Comparison of ENCODE assay signal across 13 mouse cellular contexts in genomic region chr12:44371076-44371710, GRCm38 (mm10). TPM values are rescaled to one million over a fixed set of nuclear protein-coding genes. Genes with fewer than 3 reads are reported as not detected.
DNase-seq lines count a peak whose midpoint lies in the region; ATAC-seq lines count a peak whose summit lies in the region.
"Had no signal": no experiment of that assay in that cellular context is flagged by ENCODE, and none has a peak within 500 bp of the region (broad histone marks: within the 10 kb centered on the region; RNA-seq: fewer than 3 reads in every experiment).

No protein-coding gene starts in this region.

- H3K36me3 ChIP-seq in hindbrain, embryonic 14.5 days (replicated peaks; ENCODE audit: control insufficient read depth, insufficient read depth), result no peaks in the 10 kb centered on the region
- H3K36me3 ChIP-seq in hindbrain, embryonic 13.5 days, result no peaks in the 10 kb centered on the region
- no peaks in the 10 kb centered on the region for H3K36me3 ChIP-seq in midbrain, embryonic 14.5 days (ENCODE audit: control insufficient read depth, insufficient read depth, low read length)
- H3K36me3 ChIP-seq in midbrain, embryonic 13.5 days, result no peaks in the 10 kb centered on the region
- H3K36me3 ChIP-seq in neural tube, embryonic 15.5 days, result no peaks in the 10 kb centered on the region
- H3K36me3 ChIP-seq: lung, embryonic 15.5 days had no signal

- no peaks in the 10 kb centered on the region for H3K9me3 ChIP-seq in hindbrain, embryonic 14.5 days (ENCODE audit: control insufficient read depth, low read length)
- H3K9me3 ChIP-seq in hindbrain, embryonic 13.5 days, result no peaks in the 10 kb centered on the region
- no peaks in the 10 kb centered on the region for H3K9me3 ChIP-seq in midbrain, embryonic 14.5 days (ENCODE audit: control insufficient read depth, low read length)
- H3K9me3 ChIP-seq in midbrain, embryonic 13.5 days, result no peaks in the 10 kb centered on the region
- no peaks in the 10 kb centered on the region for H3K9me3 ChIP-seq in neural tube, embryonic 15.5 days (replicated peaks)
- H3K9me3 ChIP-seq: lung, embryonic 15.5 days had no signal

- peaks cover 29% of the 10 kb centered on the region for H3K4me1 ChIP-seq in hindbrain, embryonic 14.5 days (replicated peaks; ENCODE audit: control insufficient read depth, insufficient read depth, low read length)
- peaks cover 30% of the 10 kb centered on the region for H3K4me1 ChIP-seq in hindbrain, embryonic 13.5 days (replicated peaks)
- H3K4me1 ChIP-seq in midbrain, embryonic 14.5 days (ENCODE audit: control insufficient read depth, insufficient read depth, low read length), result peaks cover 19% of the 10 kb centered on the region
- H3K4me1 ChIP-seq in midbrain, embryonic 13.5 days (replicated peaks), result peaks cover 32% of the 10 kb centered on the region
- H3K4me1 ChIP-seq in neural tube, embryonic 15.5 days, result peaks cover 20% of the 10 kb centered on the region
- H3K4me1 ChIP-seq: lung, embryonic 15.5 days had no signal

- H3K4me3 ChIP-seq in hindbrain, embryonic 14.5 days (replicated peaks; ENCODE audit: low read length), result no peak overlapping the region
- no peak overlapping the region for H3K4me3 ChIP-seq in hindbrain, embryonic 13.5 days
- no peak overlapping the region for H3K4me3 ChIP-seq in midbrain, embryonic 14.5 days (replicated peaks; ENCODE audit: low read depth, low read length)
- H3K4me3 ChIP-seq in midbrain, embryonic 13.5 days (replicated peaks), result no peak overlapping the region
- H3K4me3 ChIP-seq in neural tube, embryonic 15.5 days (replicated peaks), result no peak overlapping the region
- H3K4me3 ChIP-seq: lung, embryonic 15.5 days had no signal

- no peak for DNase-seq in hindbrain, embryonic 14.5 days (ENCODE audit: low spot score)
- DNase-seq in midbrain, embryonic 14.5 days, result peak; percentile 67
- DNase-seq in brain, adult 2 months (ENCODE audit: low read depth, low spot score), result peak; percentile 66
- DNase-seq in layer of hippocampus, adult 9-11 months, result no peak
- DNase-seq: cerebellum, adult 18-20 months; heart, adult 18-20 months; kidney, postnatal 4 days had no signal

- 0 out of 2 replicates have a peak, but pooled peaks have one; percentile 51 for ATAC-seq in hindbrain, embryonic 14.5 days (ENCODE audit: low FRiP score)
- ATAC-seq in hindbrain, embryonic 13.5 days (ENCODE audit: low FRiP score), result no peak
- no peak for ATAC-seq in midbrain, embryonic 14.5 days (ENCODE audit: low FRiP score, low TSS enrichment)
- ATAC-seq in midbrain, embryonic 13.5 days, result no peak
- peak; percentile 60; the same call in 1 of the 2 replicates for ATAC-seq in neural tube, embryonic 15.5 days (ENCODE audit: low FRiP score)
- ATAC-seq: intestine, postnatal 0 days had no signal

- WGBS in hindbrain, embryonic 14.5 days, result 52% methylated on average over 3 of the region's 3 CpGs
- 62% methylated on average over 3 of the region's 3 CpGs for WGBS in hindbrain, embryonic 13.5 days
- WGBS in midbrain, embryonic 14.5 days, result 51% methylated on average over 3 of the region's 3 CpGs
- WGBS in midbrain, embryonic 13.5 days, result 45% methylated on average over 3 of the region's 3 CpGs
- 30% methylated on average over 3 of the region's 3 CpGs for WGBS in neural tube, embryonic 15.5 days

- no peak overlapping the region for H3K9ac ChIP-seq in hindbrain, embryonic 14.5 days
- H3K9ac ChIP-seq in hindbrain, embryonic 13.5 days, result no peak overlapping the region
- H3K9ac ChIP-seq in midbrain, embryonic 14.5 days (replicated peaks; ENCODE audit: low read length), result no peak overlapping the region
- H3K9ac ChIP-seq in midbrain, embryonic 13.5 days (replicated peaks), result no peak overlapping the region
- H3K9ac ChIP-seq in neural tube, embryonic 15.5 days (replicated peaks), result no peak overlapping the region
- H3K9ac ChIP-seq: lung, embryonic 15.5 days had no signal

- no peaks in the 10 kb centered on the region for H3K27me3 ChIP-seq in hindbrain, embryonic 14.5 days (ENCODE audit: control insufficient read depth, insufficient read depth, low read length)
- H3K27me3 ChIP-seq in hindbrain, embryonic 13.5 days, result no peaks in the 10 kb centered on the region
- H3K27me3 ChIP-seq in midbrain, embryonic 14.5 days (ENCODE audit: control insufficient read depth, insufficient read depth, low read length), result no peaks in the 10 kb centered on the region
- H3K27me3 ChIP-seq in midbrain, embryonic 13.5 days, result no peaks in the 10 kb centered on the region
- H3K27me3 ChIP-seq in neural tube, embryonic 15.5 days (replicated peaks), result no peaks in the 10 kb centered on the region
- H3K27me3 ChIP-seq: lung, embryonic 15.5 days had no signal

- no peak overlapping the region for H3K4me2 ChIP-seq in hindbrain, embryonic 14.5 days (replicated peaks)
- H3K4me2 ChIP-seq in hindbrain, embryonic 13.5 days, result no peak overlapping the region
- no peak overlapping the region for H3K4me2 ChIP-seq in midbrain, embryonic 14.5 days (ENCODE audit: low read length)
- H3K4me2 ChIP-seq in midbrain, embryonic 13.5 days (replicated peaks), result no peak overlapping the region
- no peak overlapping the region for H3K4me2 ChIP-seq in neural tube, embryonic 15.5 days
- H3K4me2 ChIP-seq: lung, embryonic 15.5 days had no signal

- H3K27ac ChIP-seq in hindbrain, embryonic 14.5 days, result 0 out of 2 replicates have a peak overlapping the region, but pooled peaks have one; percentile 11
- H3K27ac ChIP-seq in hindbrain, embryonic 13.5 days, result no peak overlapping the region
- H3K27ac ChIP-seq in midbrain, embryonic 14.5 days (replicated peaks; ENCODE audit: low read depth, low read length), result no peak overlapping the region
- no peak overlapping the region for H3K27ac ChIP-seq in midbrain, embryonic 13.5 days
- no peak overlapping the region; the same call in 1 of the 2 replicates for H3K27ac ChIP-seq in neural tube, embryonic 15.5 days (replicated peaks)
- H3K27ac ChIP-seq: lung, embryonic 15.5 days had no signal

RNA-seq across cellular contexts. Expression of gene Nrcam, which starts 42.5 kb away (rescaled TPM):
- polyA plus RNA-seq in hindbrain, embryonic 14.5 days (2014; fragmentation: Nextera tagmentation; extraction: Ambion mirVana), result 155 and 170 TPM in 2 replicates
- polyA plus RNA-seq in hindbrain, embryonic 13.5 days (2015; fragmentation: Nextera tagmentation; extraction: Ambion mirVana), result 132 and 133 TPM in 2 replicates
- polyA plus RNA-seq in midbrain, embryonic 14.5 days (2014; fragmentation: Nextera tagmentation; extraction: Ambion mirVana), result 137 and 198 TPM in 2 replicates
- 134 and 146 TPM in 2 replicates for polyA plus RNA-seq in midbrain, embryonic 13.5 days (2015; fragmentation: Nextera tagmentation; extraction: Ambion mirVana)
- 91.5 and 102 TPM in 2 replicates for polyA plus RNA-seq in neural tube, embryonic 15.5 days (2015; fragmentation: Nextera tagmentation; extraction: Ambion mirVana)
- polyA plus RNA-seq: liver, adult 2 months had no signal

Comparison
In these comparisons a context has a peak if more than half of its experiments do, and no peak if none do; other contexts are left out.
1. ATAC-seq: peak in hindbrain, embryonic 14.5 days (single experiment) and neural tube, embryonic 15.5 days (single experiment); none in hindbrain, embryonic 13.5 days (single experiment), midbrain, embryonic 14.5 days (single experiment) and midbrain, embryonic 13.5 days (single experiment).
2. DNase-seq: peak in midbrain, embryonic 14.5 days (single experiment) and brain, adult 2 months (single experiment); none in hindbrain, embryonic 14.5 days (single experiment) and layer of hippocampus, adult 9-11 months (single experiment).